Mouse (Mus musculus): ENCODE measurements around the gene Rhox4g. TPM values are rescaled to one million over a fixed set of nuclear protein-coding genes. Genes with fewer than 3 reads are reported as not detected.

Rhox4g gene
- polyA plus RNA-seq (2014; fragmentation: Illumina TruSeq; extraction: RNeasy Lipid Tissue Mini Kit (QIAGEN cat#74804); ENCODE audit: low read depth, low replicate concordance), result not detected

GRCm38 (mm10) chrX:37651227-37651626 is at the start of gene Rhox4g:
TSS of gene Rhox4g (minus strand) at chrX:37651327.

GRCm38 (mm10) chrX:37673177-37673576 is 22.1 kb upstream of the Rhox4g start, which contains the start of gene Rhox2h:
TSS of gene Rhox2h (minus strand) at chrX:37673277.

GRCm38 (mm10) chrX:37668664-37669063 is 17.5 kb upstream of the Rhox4g start, which contains the start of gene Rhox3h:
TSS of gene Rhox3h (minus strand) at chrX:37668764.

GRCm38 (mm10) chrX:37643370-37643769 is 7.8 kb downstream of the Rhox4g start, which contains the start of gene Rhox2g:
TSS of gene Rhox2g (minus strand) at chrX:37643470.

GRCm38 (mm10) chrX:37628512-37628911 is 22.6 kb downstream of the Rhox4g start, which contains the start of gene Rhox3g:
TSS of gene Rhox3g (minus strand) at chrX:37628612.

GRCm38 (mm10) chrX:37607604-37608003 is 43.5 kb downstream of the Rhox4g start, which contains the start of gene Rhox4f:
TSS of gene Rhox4f (minus strand) at chrX:37607704.

Other genes with a start within 250 kb of the Rhox4g start
- not detected for gene Rhox2b, start 239.3 kb downstream of the Rhox4g start, polyA plus RNA-seq (2014; fragmentation: Illumina TruSeq; extraction: RNeasy Lipid Tissue Mini Kit (QIAGEN cat#74804); ENCODE audit: low read depth, low replicate concordance)
- gene Rhox4b, start 218.8 kb downstream of the Rhox4g start, polyA plus RNA-seq (2014; fragmentation: Illumina TruSeq; extraction: RNeasy Lipid Tissue Mini Kit (QIAGEN cat#74804); ENCODE audit: low read depth, low replicate concordance), result not detected
- not detected for gene Rhox2c, start 197.6 kb downstream of the Rhox4g start, polyA plus RNA-seq (2014; fragmentation: Illumina TruSeq; extraction: RNeasy Lipid Tissue Mini Kit (QIAGEN cat#74804); ENCODE audit: low read depth, low replicate concordance)
- 0.91 TPM for gene Rhox3c, start 192.7 kb downstream of the Rhox4g start, polyA plus RNA-seq (2014; fragmentation: Illumina TruSeq; extraction: RNeasy Lipid Tissue Mini Kit (QIAGEN cat#74804); ENCODE audit: low read depth, low replicate concordance)
- gene Rhox4c, start 171.0 kb downstream of the Rhox4g start, polyA plus RNA-seq (2014; fragmentation: Illumina TruSeq; extraction: RNeasy Lipid Tissue Mini Kit (QIAGEN cat#74804); ENCODE audit: low read depth, low replicate concordance), result not detected
- not detected for gene Rhox2d, start 157.9 kb downstream of the Rhox4g start, polyA plus RNA-seq (2014; fragmentation: Illumina TruSeq; extraction: RNeasy Lipid Tissue Mini Kit (QIAGEN cat#74804); ENCODE audit: low read depth, low replicate concordance)
- gene Rhox4d, start 137.0 kb downstream of the Rhox4g start, polyA plus RNA-seq (2014; fragmentation: Illumina TruSeq; extraction: RNeasy Lipid Tissue Mini Kit (QIAGEN cat#74804); ENCODE audit: low read depth, low replicate concordance), result not detected
- 0.59 TPM for gene Rhox2e, start 120.9 kb downstream of the Rhox4g start, polyA plus RNA-seq (2014; fragmentation: Illumina TruSeq; extraction: RNeasy Lipid Tissue Mini Kit (QIAGEN cat#74804); ENCODE audit: low read depth, low replicate concordance)
- gene Rhox3e, start 109.3 kb downstream of the Rhox4g start, polyA plus RNA-seq (2014; fragmentation: Illumina TruSeq; extraction: RNeasy Lipid Tissue Mini Kit (QIAGEN cat#74804); ENCODE audit: low read depth, low replicate concordance), result 0.24 TPM
- 0.31 TPM for gene Rhox4e, start 93.9 kb downstream of the Rhox4g start, polyA plus RNA-seq (2014; fragmentation: Illumina TruSeq; extraction: RNeasy Lipid Tissue Mini Kit (QIAGEN cat#74804); ENCODE audit: low read depth, low replicate concordance)
- not detected for gene Rhox2f, start 79.9 kb downstream of the Rhox4g start, polyA plus RNA-seq (2014; fragmentation: Illumina TruSeq; extraction: RNeasy Lipid Tissue Mini Kit (QIAGEN cat#74804); ENCODE audit: low read depth, low replicate concordance)
- 1.3 TPM for gene Rhox3f, start 70.3 kb downstream of the Rhox4g start, polyA plus RNA-seq (2014; fragmentation: Illumina TruSeq; extraction: RNeasy Lipid Tissue Mini Kit (QIAGEN cat#74804); ENCODE audit: low read depth, low replicate concordance)
- not detected for gene Rhox4f, start 43.6 kb downstream of the Rhox4g start, polyA plus RNA-seq (2014; fragmentation: Illumina TruSeq; extraction: RNeasy Lipid Tissue Mini Kit (QIAGEN cat#74804); ENCODE audit: low read depth, low replicate concordance)
- gene Rhox3g, start 22.7 kb downstream of the Rhox4g start, polyA plus RNA-seq (2014; fragmentation: Illumina TruSeq; extraction: RNeasy Lipid Tissue Mini Kit (QIAGEN cat#74804); ENCODE audit: low read depth, low replicate concordance), result not detected
- not detected for gene Rhox2g, start 7.9 kb downstream of the Rhox4g start, polyA plus RNA-seq (2014; fragmentation: Illumina TruSeq; extraction: RNeasy Lipid Tissue Mini Kit (QIAGEN cat#74804); ENCODE audit: low read depth, low replicate concordance)
- gene Rhox3h, start 17.4 kb upstream of the Rhox4g start, polyA plus RNA-seq (2014; fragmentation: Illumina TruSeq; extraction: RNeasy Lipid Tissue Mini Kit (QIAGEN cat#74804); ENCODE audit: low read depth, low replicate concordance), result 0.70 TPM
- gene Rhox2h, start 21.9 kb upstream of the Rhox4g start, polyA plus RNA-seq (2014; fragmentation: Illumina TruSeq; extraction: RNeasy Lipid Tissue Mini Kit (QIAGEN cat#74804); ENCODE audit: low read depth, low replicate concordance), result not detected
- 9.8 TPM for gene Rhox5, start 153.5 kb upstream of the Rhox4g start, polyA plus RNA-seq (2014; fragmentation: Illumina TruSeq; extraction: RNeasy Lipid Tissue Mini Kit (QIAGEN cat#74804); ENCODE audit: low read depth, low replicate concordance)
- not detected for gene Rhox6, start 175.6 kb upstream of the Rhox4g start, polyA plus RNA-seq (2014; fragmentation: Illumina TruSeq; extraction: RNeasy Lipid Tissue Mini Kit (QIAGEN cat#74804); ENCODE audit: low read depth, low replicate concordance)
- not detected for gene Rhox7a, start 180.4 kb upstream of the Rhox4g start, polyA plus RNA-seq (2014; fragmentation: Illumina TruSeq; extraction: RNeasy Lipid Tissue Mini Kit (QIAGEN cat#74804); ENCODE audit: low read depth, low replicate concordance)
- gene Rhox8, start 227.6 kb upstream of the Rhox4g start, polyA plus RNA-seq (2014; fragmentation: Illumina TruSeq; extraction: RNeasy Lipid Tissue Mini Kit (QIAGEN cat#74804); ENCODE audit: low read depth, low replicate concordance), result 24.1 TPM
- 0.34 TPM for gene Rhox7b, start 245.9 kb upstream of the Rhox4g start, polyA plus RNA-seq (2014; fragmentation: Illumina TruSeq; extraction: RNeasy Lipid Tissue Mini Kit (QIAGEN cat#74804); ENCODE audit: low read depth, low replicate concordance)

Data from testis, adult 10 weeks (tissue).